Mouse (Mus musculus) ovary, postnatal 10 days (tissue): ENCODE measurements at regions not wholly inside any gene's neighbourhood (a gene's known extent, or its start where the extent isn't known, plus 50 kb on each side); places are given as distances from the start of the nearest gene placed in this dataset.
"Not testable (repeated sequence)": the region's sequence is repeated elsewhere in the genome, so short reads cannot be mapped to it uniquely, and the experiment has no call there.

Source experiments
- DNase-seq: peaks from one replicate; pipeline ENCODE4 v3.0.0; 2022; ENCODE audit warnings: low spot score

GRCm38 (mm10) chr14:53318512-53319309 lies 823.2 kb upstream of the Olfr1507 start:
- DNase-seq: not testable (repeated sequence)

GRCm38 (mm10) chr14:53312490-53312889 lies 816.9 kb upstream of the Olfr1507 start:
- DNase-seq: not testable (repeated sequence)

- not testable (repeated sequence) for DNase-seq
Observed at GRCm38 (mm10) chr14:53303179-53303578, 807.6 kb upstream of the Olfr1507 start.

GRCm38 (mm10) chr14:53302491-53302829 lies 806.9 kb upstream of the Olfr1507 start:
- DNase-seq: not testable (repeated sequence)

GRCm38 (mm10) chr14:53301722-53302490 lies 806.4 kb upstream of the Olfr1507 start:
- not testable (repeated sequence) for DNase-seq

GRCm38 (mm10) chr14:53301110-53301509 lies 805.6 kb upstream of the Olfr1507 start:
- not testable (repeated sequence) for DNase-seq

GRCm38 (mm10) chr14:53299735-53300134 lies 804.2 kb upstream of the Olfr1507 start:
- not testable (repeated sequence) for DNase-seq

GRCm38 (mm10) chr14:53283350-53284141 lies 788.0 kb upstream of the Olfr1507 start:
- not testable (repeated sequence) for DNase-seq

- not testable (repeated sequence) for DNase-seq
Observed at GRCm38 (mm10) chr14:53273218-53273617, 777.7 kb upstream of the Olfr1507 start.

- not testable (repeated sequence) for DNase-seq
Observed at GRCm38 (mm10) chr14:53267693-53268092, 772.1 kb upstream of the Olfr1507 start.

- DNase-seq: not testable (repeated sequence)
Observed at GRCm38 (mm10) chr14:53255962-53256361, 760.4 kb upstream of the Olfr1507 start.

- DNase-seq: not testable (repeated sequence)
Observed at GRCm38 (mm10) chr14:53253470-53253869, 757.9 kb upstream of the Olfr1507 start.

- not testable (repeated sequence) for DNase-seq
Observed at GRCm38 (mm10) chr14:53231142-53231541, 735.6 kb upstream of the Olfr1507 start.

GRCm38 (mm10) chr14:53224789-53225188 lies 729.2 kb upstream of the Olfr1507 start:
- not testable (repeated sequence) for DNase-seq

GRCm38 (mm10) chr14:53210554-53210953 lies 715.0 kb upstream of the Olfr1507 start:
- not testable (repeated sequence) for DNase-seq

GRCm38 (mm10) chr14:53209258-53209657 lies 713.7 kb upstream of the Olfr1507 start:
- not testable (repeated sequence) for DNase-seq

- not testable (repeated sequence) for DNase-seq
Observed at GRCm38 (mm10) chr14:53190931-53191330, 695.4 kb upstream of the Olfr1507 start.

- not testable (repeated sequence) for DNase-seq
Observed at GRCm38 (mm10) chr14:53174099-53174498, 678.5 kb upstream of the Olfr1507 start.

GRCm38 (mm10) chr14:53166327-53166726 lies 670.8 kb upstream of the Olfr1507 start:
- not testable (repeated sequence) for DNase-seq

- DNase-seq: not testable (repeated sequence)
Observed at GRCm38 (mm10) chr14:53159012-53159411, 663.5 kb upstream of the Olfr1507 start.

- DNase-seq: not testable (repeated sequence)
Observed at GRCm38 (mm10) chr14:53134783-53135182, 639.2 kb upstream of the Olfr1507 start.

- DNase-seq: not testable (repeated sequence)
Observed at GRCm38 (mm10) chr14:53132390-53132789, 636.8 kb upstream of the Olfr1507 start.
